Mouse (Mus musculus): Measurements from ENCODE around the gene Klk13. TPM values are rescaled to one million over a fixed set of nuclear protein-coding genes. Genes with fewer than 3 reads are reported as not detected.
"Not testable (repeated sequence)": the region's sequence is repeated elsewhere in the genome, so short reads cannot be mapped to it uniquely, and the experiment has no call there.

Gene Klk13
- polyA plus RNA-seq (2012; rRNA removed) = not detected in 2 replicates

- DNase-seq (ENCODE audit: low read depth, low spot score) = no peak
- 68% methylated on average over 4 of the region's 4 CpGs for WGBS
Measured at GRCm38 (mm10) chr7:43712267-43712666, at the start of gene Klk13. Gene Klk13 (plus strand): TSS chr7:43712567.

GRCm38 (mm10) chr7:43662804-43663203 lies 49.6 kb upstream of the Klk13 start:
- DNase-seq (ENCODE audit: low read depth, low spot score) = no peak
- WGBS = 84% methylated on average over 1 of the region's 1 CpGs

GRCm38 (mm10) chr7:43667221-43667620 lies 45.1 kb upstream of the Klk13 start:
- WGBS = 71% methylated on average over 4 of the region's 4 CpGs
- DNase-seq (ENCODE audit: low read depth, low spot score) = not testable (repeated sequence)

GRCm38 (mm10) chr7:43668582-43668981 lies 43.8 kb upstream of the Klk13 start:
- DNase-seq (ENCODE audit: low read depth, low spot score) = no peak
- WGBS = 26% methylated on average over 3 of the region's 3 CpGs

- no peak for DNase-seq (ENCODE audit: low read depth, low spot score)
- 60% methylated on average over 11 of the region's 11 CpGs for WGBS
Measured at GRCm38 (mm10) chr7:43671064-43671808, 41.1 kb upstream of the Klk13 start.

- WGBS = under 1% methylated on average over 26 of the region's 26 CpGs
- peak; percentile 92 for DNase-seq (ENCODE audit: low read depth, low spot score)
Measured at GRCm38 (mm10) chr7:43671809-43672580, 40.4 kb upstream of the Klk13 start, which contains the start of gene Ctu1. Gene Ctu1 (plus strand): TSS chr7:43672016.

GRCm38 (mm10) chr7:43672581-43673260 lies 39.6 kb upstream of the Klk13 start:
- no peak for DNase-seq (ENCODE audit: low read depth, low spot score)

GRCm38 (mm10) chr7:43675091-43675490 lies 37.3 kb upstream of the Klk13 start:
- DNase-seq (ENCODE audit: low read depth, low spot score) = no peak
- WGBS = 97% methylated on average over 32 of the region's 32 CpGs

More at GRCm38 (mm10) chr7:43672581-43673260, 39.6 kb upstream of the Klk13 start:
- 8% methylated on average over 10 of the region's 10 CpGs for WGBS

- DNase-seq (ENCODE audit: low read depth, low spot score) = no peak
Measured at GRCm38 (mm10) chr7:43678517-43678916, 33.9 kb upstream of the Klk13 start.

- no peak for DNase-seq (ENCODE audit: low read depth, low spot score)
Measured at GRCm38 (mm10) chr7:43680960-43681359, 31.4 kb upstream of the Klk13 start.

GRCm38 (mm10) chr7:43682511-43682910 lies 29.9 kb upstream of the Klk13 start:
- WGBS = 26% methylated on average over 1 of the region's 1 CpGs
- DNase-seq (ENCODE audit: low read depth, low spot score) = not testable (repeated sequence)

More at GRCm38 (mm10) chr7:43680960-43681359, 31.4 kb upstream of the Klk13 start:
- WGBS = 19% methylated on average over 5 of the region's 5 CpGs

GRCm38 (mm10) chr7:43685088-43685487 lies 27.3 kb upstream of the Klk13 start:
- WGBS = 22% methylated on average over 7 of the region's 7 CpGs
- no peak for DNase-seq (ENCODE audit: low read depth, low spot score)

- no peak for DNase-seq (ENCODE audit: low read depth, low spot score)
Measured at GRCm38 (mm10) chr7:43690118-43690517, 22.2 kb upstream of the Klk13 start, which contains the start of gene Klk14. Gene Klk14 (plus strand): TSS chr7:43690418.

GRCm38 (mm10) chr7:43710031-43710430 lies 2.3 kb upstream of the Klk13 start:
- WGBS = 42% methylated on average over 3 of the region's 3 CpGs
- DNase-seq (ENCODE audit: low read depth, low spot score) = no peak

- no peak for DNase-seq (ENCODE audit: low read depth, low spot score)
- 29% methylated on average over 9 of the region's 9 CpGs for WGBS
Measured at GRCm38 (mm10) chr7:43712917-43713316, 550 bp downstream of the Klk13 start.

- no peak for DNase-seq (ENCODE audit: low read depth, low spot score)
- 12% methylated on average over 19 of the region's 19 CpGs for WGBS
Measured at GRCm38 (mm10) chr7:43713741-43714351, 1.5 kb downstream of the Klk13 start.

GRCm38 (mm10) chr7:43747788-43748187 lies 35.4 kb downstream of the Klk13 start:
- DNase-seq (ENCODE audit: low read depth, low spot score) = no peak
- WGBS = 4% methylated on average over 1 of the region's 1 CpGs

- DNase-seq (ENCODE audit: low read depth, low spot score) = no peak
- WGBS = 55% methylated on average over 2 of the region's 2 CpGs
Measured at GRCm38 (mm10) chr7:43752806-43753205, 40.4 kb downstream of the Klk13 start.

GRCm38 (mm10) chr7:43766484-43766883 lies 54.1 kb downstream of the Klk13 start:
- 30% methylated on average over 8 of the region's 8 CpGs for WGBS
- no peak for DNase-seq (ENCODE audit: low read depth, low spot score)

- 55% methylated on average over 4 of the region's 4 CpGs for WGBS
- DNase-seq (ENCODE audit: low read depth, low spot score) = no peak
Measured at GRCm38 (mm10) chr7:43768597-43768996, 56.2 kb downstream of the Klk13 start, which contains the start of gene Klk12. Gene Klk12 (plus strand): TSS chr7:43768897.

Data from large intestine, adult 2 months (tissue).